Mouse (Mus musculus): ENCODE results near the gene Lsamp.

DNA sequence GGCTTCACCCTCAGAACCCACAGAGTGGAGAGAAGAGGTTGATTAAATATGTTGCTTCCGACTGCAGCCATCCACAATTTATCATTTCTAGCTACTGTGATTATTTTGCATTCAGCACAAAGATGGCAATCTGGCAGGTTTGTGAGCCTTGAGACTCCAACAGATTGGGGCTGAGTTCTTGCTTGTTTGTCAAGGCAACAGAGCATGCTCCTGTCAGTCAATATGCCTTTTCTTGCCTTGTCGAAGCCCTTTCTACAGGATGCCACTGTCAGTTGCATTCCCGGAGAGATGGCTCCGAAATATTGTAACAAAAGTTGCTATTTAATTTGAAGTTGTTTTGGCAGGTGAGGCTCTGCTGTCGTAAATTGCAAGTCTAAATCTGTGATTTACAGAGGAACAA, 643.0 kb downstream of the Lsamp start:
- TF ChIP-seq REST (IDR thresholded peaks at IDR 0.05; ENCODE audit: insufficient read depth, insufficient read length), result no peak
- no peak for TF ChIP-seq POLR2A (IDR thresholded peaks at IDR 0.05; ENCODE audit: insufficient read length, low read depth)
- TF ChIP-seq USF1 (IDR thresholded peaks at IDR 0.05; ENCODE audit: low read depth), result no peak
- TF ChIP-seq TCF12 (IDR thresholded peaks at IDR 0.05; ENCODE audit: insufficient read depth, poor library complexity, severe bottlenecking), result no peak
- TF ChIP-seq MAX (IDR thresholded peaks at IDR 0.05; ENCODE audit: low read depth), result no peak
- TF ChIP-seq POLR2AphosphoS2 (IDR thresholded peaks at IDR 0.05; ENCODE audit: insufficient read length, low read depth), result no peak
- TF ChIP-seq CEBPB (IDR thresholded peaks at IDR 0.05; ENCODE audit: insufficient read depth, poor library complexity, severe bottlenecking), result no peak
- no peak for TF ChIP-seq MYOD1 (IDR thresholded peaks at IDR 0.05; ENCODE audit: control insufficient read depth in 1 of 3, insufficient read length in 2 of 3, low read depth in 2 of 3)
- TF ChIP-seq SRF (IDR thresholded peaks at IDR 0.05; ENCODE audit: control insufficient read depth, insufficient read length, low read depth), result no peak
